Mouse (Mus musculus): ENCODE data around the gene H2al2c.
"Not testable (repeated sequence)": the region's sequence is repeated elsewhere in the genome, so short reads cannot be mapped to it uniquely, and the experiment has no call there.

The H2al2c gene

DNA sequence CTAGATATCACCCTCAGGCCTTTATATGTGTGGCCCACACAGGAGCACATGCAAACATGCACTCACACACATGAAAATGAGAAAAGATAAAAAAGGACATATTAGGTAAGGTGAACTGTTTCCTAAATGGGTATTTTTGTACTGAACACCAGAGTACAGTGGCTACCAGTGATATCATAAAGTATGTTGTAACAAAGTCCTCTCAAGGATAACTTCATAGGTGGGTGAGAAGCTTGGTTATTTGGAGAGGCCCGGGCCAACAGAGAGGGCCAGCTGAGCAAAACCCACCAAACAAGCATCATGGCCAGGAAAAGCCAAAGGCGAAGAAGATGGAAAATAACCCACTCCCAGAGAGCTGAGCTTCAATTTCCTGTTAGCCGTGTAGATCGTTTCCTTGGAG lies at the start of gene H2al2c:
Gene H2al2c (plus strand): TSS at position 301 of the 400 bp plus-strand sequence.
- DNase-seq (ENCODE audit: low read depth, low spot score), result not testable (repeated sequence)

Measured in 3T3-L1 (cell line).